Mouse (Mus musculus) cerebral cortex, adult 2 months (tissue): ENCODE data around the gene Cst12.

Experiments
- WGBS: fragments of 180-500 bp; shearing (Covaris S2); methylation state at CpG from one replicate; pipeline ENCODE4 v1.1.7; 2018; 5-methylcytosine and 5-hydroxymethylcytosine counted together

Cst12 gene

GRCm38 (mm10) chr2:148789142-148789541, at the start of gene Cst12:
TSS of gene Cst12 (plus strand) at chr2:148789361.
- 88% methylated on average over 6 of the region's 6 CpGs for WGBS

- WGBS = 34% methylated on average over 3 of the region's 3 CpGs
These were observed 46.2 kb upstream of the Cst12 start for GRCm38 (mm10) chr2:148743001-148743400.

- WGBS = 77% methylated on average over 3 of the region's 3 CpGs
These were observed 45.2 kb upstream of the Cst12 start for GRCm38 (mm10) chr2:148743846-148744407.

GRCm38 (mm10) chr2:148750058-148750457, 39.1 kb upstream of the Cst12 start, which contains the start of gene Cstl1:
TSS of gene Cstl1 (plus strand) at chr2:148750358.
- 84% methylated on average over 1 of the region's 1 CpGs for WGBS

GRCm38 (mm10) chr2:148751893-148752813, 37.0 kb upstream of the Cst12 start:
- WGBS = 14% methylated on average over 15 of the region's 15 CpGs

GRCm38 (mm10) chr2:148754310-148754846, 34.8 kb upstream of the Cst12 start:
- WGBS = 74% methylated on average over 1 of the region's 1 CpGs

GRCm38 (mm10) chr2:148763648-148764388, 25.3 kb upstream of the Cst12 start:
- 97% methylated on average over 1 of the region's 1 CpGs for WGBS

- 85% methylated on average over 4 of the region's 4 CpGs for WGBS
These were observed 17.8 kb upstream of the Cst12 start, which contains the start of gene Cst11 for GRCm38 (mm10) chr2:148771397-148771796. TSS of gene Cst11 (minus strand) at chr2:148771497.

GRCm38 (mm10) chr2:148781709-148782108, 7.5 kb upstream of the Cst12 start, which contains the start of gene 8030411F24Rik:
TSS of gene 8030411F24Rik (plus strand) at chr2:148782009.
- 24% methylated on average over 1 of the region's 1 CpGs for WGBS

GRCm38 (mm10) chr2:148798485-148798884, 9.3 kb downstream of the Cst12 start, which contains the start of gene Cst8:
TSS of gene Cst8 (plus strand) at chr2:148798785.
- WGBS = 88% methylated on average over 1 of the region's 1 CpGs

- WGBS = 43% methylated on average over 3 of the region's 3 CpGs
These were observed 12.3 kb downstream of the Cst12 start for GRCm38 (mm10) chr2:148801491-148801921.

GRCm38 (mm10) chr2:148806696-148807095, 17.5 kb downstream of the Cst12 start:
- 72% methylated on average over 6 of the region's 6 CpGs for WGBS

GRCm38 (mm10) chr2:148819909-148820308, 30.7 kb downstream of the Cst12 start, which contains the start of gene Cst13:
TSS of gene Cst13 (plus strand) at chr2:148820081.

GRCm38 (mm10) chr2:148825986-148826385, 36.8 kb downstream of the Cst12 start:
- 72% methylated on average over 1 of the region's 1 CpGs for WGBS

- 76% methylated on average over 4 of the region's 4 CpGs for WGBS
These were observed 45.8 kb downstream of the Cst12 start, which contains the start of gene Cst9 for GRCm38 (mm10) chr2:148834912-148835311. TSS of gene Cst9 (plus strand) at chr2:148835147.

- WGBS = 86% methylated on average over 5 of the region's 5 CpGs
These were observed 49.1 kb downstream of the Cst12 start for GRCm38 (mm10) chr2:148838075-148838777.

- WGBS = 82% methylated on average over 2 of the region's 2 CpGs
These were observed 50.1 kb downstream of the Cst12 start for GRCm38 (mm10) chr2:148839224-148839623.
